Mouse (Mus musculus) bone marrow macrophage, adult 2 months (primary cell): ENCODE measurements around the gene Mtln. TPM values are rescaled to one million over a fixed set of nuclear protein-coding genes. Genes with fewer than 3 reads are reported as not detected.

Experiments
- H3K27ac ChIP-seq: 2 replicates; pipeline ENCODE4 v1.5.1; 2012; ENCODE audit warnings: low read depth, low read length; ENCODE audit not compliant: insufficient read depth
- H3K4me1 ChIP-seq: 2 replicates; pipeline ENCODE4 v1.6.1; 2012; ENCODE audit warnings: low read length; ENCODE audit not compliant: control insufficient read depth, insufficient read depth
- H3K4me3 ChIP-seq: 2 replicates; pipeline ENCODE4 v1.5.1; 2012; ENCODE audit warnings: mild to moderate bottlenecking, low read length, moderate library complexity; ENCODE audit not compliant: insufficient read depth
- CTCF ChIP-seq: IDR thresholded peaks from 2 replicates; pipeline ENCODE4 v1.5.1; 2012; ENCODE audit warnings: low read depth, mild to moderate bottlenecking, low read length, moderate library complexity
- POLR2A ChIP-seq: IDR thresholded peaks from 2 replicates; pipeline ENCODE4 v1.6.1; 2012; ENCODE audit warnings: mild to moderate bottlenecking, low read depth, low read length, borderline replicate concordance
- polyA plus RNA-seq: library from polyadenylated mRNA; stranded (reverse); fragments of >200 nt; gene quantifications from 2 replicates; pipeline ENCODE4 v1.2.4, GENCODE M21; 2012; ENCODE audit not compliant: missing spikeins, insufficient read depth, insufficient read length

The Mtln gene
- polyA plus RNA-seq, 1 experiment = 30.1 TPM

- no peak overlapping the region for H3K4me3 ChIP-seq
- no peak overlapping the region for H3K27ac ChIP-seq
- peaks cover 19% of the 10 kb centered on the region for H3K4me1 ChIP-seq
- TF ChIP-seq POLR2A (no peak), CTCF (no peak)
Measured at GRCm38 (mm10) chr2:127757171-127757570, 35.1 kb downstream of the Mtln start.

GRCm38 (mm10) chr2:127754113-127754512 is 38.2 kb downstream of the Mtln start:
- no peak overlapping the region for H3K27ac ChIP-seq
- no peak for TF ChIP-seq CTCF
- no peak for TF ChIP-seq POLR2A
- no peak overlapping the region for H3K4me3 ChIP-seq
- H3K4me1 ChIP-seq = peaks cover 7% of the 10 kb centered on the region

GRCm38 (mm10) chr2:127751849-127752610 is 40.3 kb downstream of the Mtln start:
- Histone ChIP-seq H3K4me1 (peaks cover 8% of the 10 kb centered on the region), H3K27ac (no peak overlapping the region), H3K4me3 (no peak overlapping the region)
- no peak for TF ChIP-seq CTCF
- TF ChIP-seq POLR2A = no peak

GRCm38 (mm10) chr2:127749376-127749775 is 42.9 kb downstream of the Mtln start:
- H3K4me3 ChIP-seq = no peak overlapping the region
- no peak overlapping the region for H3K27ac ChIP-seq
- peaks cover 8% of the 10 kb centered on the region for H3K4me1 ChIP-seq
- TF ChIP-seq POLR2A = no peak

GRCm38 (mm10) chr2:127748316-127748715 is 44.0 kb downstream of the Mtln start:
- Histone ChIP-seq H3K4me1 (peaks cover 8% of the 10 kb centered on the region), H3K27ac (no peak overlapping the region), H3K4me3 (no peak overlapping the region)
- TF ChIP-seq CTCF (no peak), POLR2A (no peak)

GRCm38 (mm10) chr2:127742637-127743036 is 49.7 kb downstream of the Mtln start:
- no peak overlapping the region for H3K27ac ChIP-seq
- peaks cover 11% of the 10 kb centered on the region for H3K4me1 ChIP-seq
- H3K4me3 ChIP-seq = no peak overlapping the region
- TF ChIP-seq POLR2A (no peak), CTCF (no peak)

Other genes with a start within 250 kb of the Mtln start
- gene Zfp661, start 205.4 kb downstream of the Mtln start, polyA plus RNA-seq = 3.9 and 6.0 TPM in 2 replicates
- gene Mrps5, start 205.3 kb downstream of the Mtln start, polyA plus RNA-seq = 50.9 and 51.2 TPM in 2 replicates
- not detected in 2 replicates for gene Mal, start 135.8 kb downstream of the Mtln start, polyA plus RNA-seq
- gene Mall, start 62.6 kb downstream of the Mtln start, polyA plus RNA-seq = not detected in 2 replicates
- 7.4 and 8.4 TPM in 2 replicates for gene Nphp1, start 3.6 kb downstream of the Mtln start, polyA plus RNA-seq
- gene Bub1, start 39.4 kb upstream of the Mtln start, polyA plus RNA-seq = 20.5 and 23.5 TPM in 2 replicates
- gene Acoxl, start 46.4 kb upstream of the Mtln start, polyA plus RNA-seq = not detected in 2 replicates